Mouse (Mus musculus): ENCODE data around the gene Recql5.

The Recql5 gene

DNA sequence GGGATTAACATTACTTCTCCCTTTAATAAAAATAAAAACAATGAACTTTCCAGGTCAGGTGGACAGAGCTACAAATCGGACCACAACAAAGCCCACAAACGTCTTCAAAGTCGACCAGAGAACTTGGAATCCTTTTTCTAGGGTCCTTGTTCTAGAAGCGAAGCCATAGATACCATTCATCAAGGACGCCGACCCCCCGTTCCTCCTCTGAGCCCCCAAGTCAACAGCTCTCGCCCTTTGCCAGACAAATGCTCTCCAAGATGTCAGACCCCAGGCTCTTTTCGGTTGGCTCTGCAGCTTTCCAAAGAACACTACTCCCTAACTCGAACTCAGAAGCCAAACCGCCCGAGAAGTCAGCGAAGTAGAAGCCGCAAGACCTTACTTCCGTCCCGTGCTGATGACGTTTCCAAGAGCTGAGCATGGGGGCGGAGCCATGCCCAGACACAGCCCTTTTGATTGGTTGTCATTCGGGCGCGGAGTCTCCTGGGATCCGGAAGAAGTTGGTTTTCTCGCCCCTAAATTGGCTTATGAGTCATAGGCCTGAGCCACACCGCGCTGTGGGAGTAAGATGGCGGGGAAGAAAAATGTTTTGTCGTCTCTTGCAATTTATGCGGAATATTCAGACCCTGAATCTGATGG, at the start of gene Recql5, which contains the start of gene Sap30bp:
Recql5 (minus strand) TSS at position 370 of the 639 bp plus-strand sequence.
Sap30bp (plus strand) TSS at position 175 of the 639 bp plus-strand sequence.
- peak; percentile 97 for DNase-seq (ENCODE audit: low spot score)

DNA sequence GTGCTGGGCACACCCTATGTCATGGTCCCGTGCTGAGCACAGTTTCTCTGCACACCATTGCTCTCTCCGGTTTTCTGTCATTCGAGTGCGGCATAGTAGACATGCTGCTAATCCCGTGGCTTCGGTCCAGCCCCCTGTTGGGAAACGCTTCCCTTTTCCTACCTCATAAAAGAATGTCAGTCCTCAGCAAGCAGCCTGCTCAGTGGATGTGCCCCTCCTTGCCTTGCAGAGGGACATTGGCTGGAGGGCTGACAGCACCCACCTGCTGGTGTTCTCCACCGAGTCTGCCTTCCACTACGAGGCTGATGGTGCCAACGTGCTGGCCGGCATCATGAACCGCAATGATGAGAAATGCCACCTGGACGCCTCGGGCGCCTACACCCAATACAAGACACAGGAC, 49.2 kb upstream of the Recql5 start:
- no peak for DNase-seq (ENCODE audit: low spot score)

DNA sequence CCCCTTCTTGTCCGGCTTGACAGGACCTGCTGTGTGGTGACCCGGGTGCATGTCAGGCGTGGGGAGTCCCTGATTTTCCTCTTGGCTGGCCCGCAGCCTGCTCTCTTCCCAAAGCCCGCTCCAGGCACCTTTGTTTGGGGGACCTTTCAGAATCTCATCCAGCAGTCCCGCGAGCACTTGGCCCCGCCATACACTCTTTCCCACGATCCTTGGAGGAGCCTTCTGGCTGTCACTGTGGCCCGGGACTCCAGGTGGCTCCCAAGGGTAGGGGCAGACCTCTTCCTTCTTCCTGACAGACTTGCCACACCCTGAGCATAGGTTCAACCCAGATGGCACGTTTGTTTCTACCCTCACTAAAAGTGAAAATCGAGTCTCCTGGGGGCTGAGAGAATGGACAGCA, 42.3 kb upstream of the Recql5 start:
- DNase-seq (ENCODE audit: low spot score): no peak

DNA sequence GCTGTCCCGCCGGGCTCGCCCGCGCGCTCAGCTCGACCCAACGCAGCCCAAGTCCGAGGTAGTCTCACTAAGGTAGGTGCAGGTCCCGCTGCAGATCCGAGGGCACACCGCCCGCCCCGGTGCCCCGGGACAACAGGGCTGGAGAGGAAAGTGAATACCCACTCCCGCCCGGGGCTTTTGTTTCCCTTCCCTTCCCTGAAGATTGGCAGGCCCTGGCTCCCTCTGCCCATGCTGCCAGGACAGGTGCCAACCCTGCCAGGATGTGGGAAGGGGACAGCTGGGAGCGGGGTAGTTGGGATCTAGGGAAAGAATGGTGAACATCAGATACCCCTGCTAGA, 41.8 kb upstream of the Recql5 start:
- DNase-seq (ENCODE audit: low spot score): no peak

DNA sequence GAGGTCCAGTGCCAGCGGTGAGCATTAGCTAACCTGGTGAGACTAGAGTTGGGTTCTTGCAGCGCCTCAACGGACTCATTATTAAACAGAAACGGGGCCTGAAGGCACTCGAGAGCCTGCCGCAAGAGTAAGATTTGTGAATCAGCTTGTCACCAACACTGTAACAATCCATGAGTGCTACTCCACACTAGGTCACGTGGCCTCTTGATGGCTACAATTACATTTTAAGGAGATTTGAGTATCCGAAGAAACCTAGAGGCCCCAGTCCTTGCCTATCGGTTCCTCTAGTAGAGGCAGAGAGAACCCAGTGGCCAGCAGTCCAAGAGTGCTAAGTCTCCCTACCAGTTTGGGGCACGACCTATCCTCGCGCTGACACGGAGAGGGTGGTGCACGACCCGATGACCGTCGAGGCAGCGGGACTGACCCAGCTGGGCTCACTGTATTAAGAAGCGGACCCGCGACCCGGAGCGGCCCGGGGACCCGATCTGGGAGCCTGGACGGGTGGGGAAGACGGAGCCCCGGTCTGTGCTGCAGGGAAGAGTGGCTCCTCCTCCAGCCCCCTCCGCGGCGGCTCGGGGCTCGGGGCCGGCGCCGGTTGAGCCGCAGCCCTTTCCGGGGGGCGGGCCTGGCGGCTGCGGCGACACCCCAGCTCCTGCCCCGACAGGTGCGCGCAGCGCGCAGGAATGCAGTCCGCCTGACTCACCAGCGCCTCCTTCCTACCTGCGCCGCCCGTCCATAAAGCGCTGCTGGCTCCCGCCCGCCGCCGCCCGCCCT, 41.2 kb upstream of the Recql5 start, which contains the start of gene Itgb4:
Itgb4 (plus strand) TSS at position 401 of the 774 bp plus-strand sequence.
- no peak for DNase-seq (ENCODE audit: low spot score)

DNA sequence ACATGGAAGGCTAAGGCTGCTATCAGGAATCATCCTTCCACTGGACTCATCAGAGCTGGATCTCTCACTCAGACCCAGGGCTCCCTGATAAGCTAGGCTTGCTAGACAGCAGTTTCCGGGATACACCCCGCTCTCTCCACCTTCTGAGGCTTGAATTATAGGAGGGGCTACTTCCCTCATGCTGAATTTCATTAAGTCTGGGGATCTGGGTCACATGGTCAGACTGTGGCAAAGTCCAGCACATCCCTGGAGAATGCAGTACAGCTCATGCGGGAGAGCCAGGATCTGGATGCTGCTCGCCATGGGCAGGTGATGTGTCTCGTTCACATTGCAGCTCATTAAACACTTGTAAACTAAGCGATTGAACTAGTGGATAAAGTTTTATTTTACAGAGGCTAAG, 37.7 kb upstream of the Recql5 start:
- no peak for DNase-seq (ENCODE audit: low spot score)

DNA sequence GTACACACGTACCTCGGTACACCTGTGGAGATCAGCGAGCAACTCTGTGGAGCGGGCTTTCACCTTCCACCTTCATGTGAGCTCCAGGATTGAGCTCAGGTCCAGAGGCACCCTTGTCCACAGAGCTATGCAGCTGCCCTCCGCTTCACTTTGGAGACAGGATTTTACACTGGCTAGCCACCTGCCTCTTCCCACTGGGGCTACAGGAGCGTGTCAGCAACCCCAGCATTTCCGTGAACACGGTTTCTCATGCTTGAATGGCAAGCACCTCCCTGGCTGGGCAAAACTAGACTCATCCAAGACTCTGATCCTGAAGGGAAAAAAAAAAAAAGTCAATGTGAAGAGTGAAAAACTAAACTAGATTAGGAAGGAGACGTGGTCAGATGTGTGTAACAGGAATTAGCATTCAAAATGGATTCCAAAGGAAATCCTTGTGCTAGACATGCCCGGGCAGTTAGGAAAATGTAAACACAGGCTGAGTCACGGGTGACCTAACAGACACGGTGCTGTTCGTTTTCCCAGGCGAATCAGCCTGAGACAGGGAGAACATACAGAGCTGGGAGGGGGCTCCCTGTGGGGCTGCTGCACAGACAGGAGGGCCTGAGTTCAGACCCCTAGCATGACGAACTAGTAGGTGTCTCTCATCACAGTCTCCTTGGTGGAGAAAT, 36.9 kb upstream of the Recql5 start:
- no peak for DNase-seq (ENCODE audit: low spot score)

DNA sequence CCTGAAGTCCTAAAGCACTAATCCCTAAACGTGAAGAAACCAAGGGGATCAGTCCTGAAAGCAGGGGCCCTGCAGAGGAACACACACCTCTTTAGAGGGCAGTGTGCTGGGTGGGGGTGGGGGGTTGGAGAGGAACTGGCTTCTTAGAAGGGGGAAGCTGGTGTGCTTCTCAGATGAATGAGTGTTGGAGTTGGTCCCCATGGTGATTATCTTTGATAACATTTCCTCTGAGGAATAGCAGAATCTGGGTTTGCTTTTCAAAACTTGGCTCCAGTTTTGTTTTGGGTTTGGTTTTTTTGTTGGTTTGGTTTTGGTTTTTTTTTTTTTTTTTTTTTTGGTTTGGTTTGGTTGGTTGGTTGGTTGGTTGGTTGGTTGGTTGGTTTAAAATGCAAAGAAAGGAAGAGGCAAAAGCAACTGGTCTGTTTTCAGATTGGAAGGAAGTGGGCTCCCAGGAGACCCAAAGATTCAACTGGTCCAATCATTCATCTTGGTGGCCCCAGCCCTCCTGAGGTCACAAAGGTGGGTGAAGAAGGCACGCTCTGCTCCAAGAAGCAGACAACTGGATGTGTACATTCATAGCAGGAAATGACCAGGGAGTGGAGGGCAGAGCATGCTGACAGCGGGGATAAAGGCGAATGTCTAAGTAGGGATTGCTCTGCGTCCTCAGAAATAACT, 35.6 kb upstream of the Recql5 start:
- DNase-seq (ENCODE audit: low spot score): no peak

DNA sequence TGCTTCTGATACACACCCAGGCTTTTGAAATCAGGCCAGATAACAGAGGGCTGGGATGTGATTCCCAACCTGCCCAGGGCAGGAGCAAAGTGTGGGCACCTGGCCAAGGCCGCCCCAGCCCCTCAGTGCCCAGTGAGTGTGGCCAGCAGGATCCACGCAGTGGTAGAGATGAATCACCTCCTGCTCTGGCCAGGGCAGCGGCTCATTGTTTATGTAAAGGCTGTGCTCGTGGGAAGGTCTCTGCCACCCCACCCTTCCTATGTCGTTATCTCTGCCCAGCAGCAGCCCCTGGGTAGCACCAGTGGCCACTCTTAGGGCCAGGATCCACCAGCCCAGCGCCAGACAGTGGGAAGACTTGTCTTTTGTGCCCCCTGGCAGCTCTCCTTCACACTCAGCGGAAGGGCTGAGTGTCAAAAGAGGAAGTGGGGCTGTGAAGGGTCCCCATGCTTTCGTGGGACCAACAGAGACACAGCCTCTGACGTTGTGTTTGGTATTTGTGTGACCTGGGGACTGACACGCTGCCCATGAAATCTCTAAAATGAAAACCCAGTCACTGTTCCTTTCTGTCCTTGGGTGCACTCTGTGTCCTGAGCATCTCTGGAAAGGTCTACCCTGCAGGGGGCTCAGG, 31.8 kb upstream of the Recql5 start:
- DNase-seq (ENCODE audit: low spot score): peak; percentile 65

DNA sequence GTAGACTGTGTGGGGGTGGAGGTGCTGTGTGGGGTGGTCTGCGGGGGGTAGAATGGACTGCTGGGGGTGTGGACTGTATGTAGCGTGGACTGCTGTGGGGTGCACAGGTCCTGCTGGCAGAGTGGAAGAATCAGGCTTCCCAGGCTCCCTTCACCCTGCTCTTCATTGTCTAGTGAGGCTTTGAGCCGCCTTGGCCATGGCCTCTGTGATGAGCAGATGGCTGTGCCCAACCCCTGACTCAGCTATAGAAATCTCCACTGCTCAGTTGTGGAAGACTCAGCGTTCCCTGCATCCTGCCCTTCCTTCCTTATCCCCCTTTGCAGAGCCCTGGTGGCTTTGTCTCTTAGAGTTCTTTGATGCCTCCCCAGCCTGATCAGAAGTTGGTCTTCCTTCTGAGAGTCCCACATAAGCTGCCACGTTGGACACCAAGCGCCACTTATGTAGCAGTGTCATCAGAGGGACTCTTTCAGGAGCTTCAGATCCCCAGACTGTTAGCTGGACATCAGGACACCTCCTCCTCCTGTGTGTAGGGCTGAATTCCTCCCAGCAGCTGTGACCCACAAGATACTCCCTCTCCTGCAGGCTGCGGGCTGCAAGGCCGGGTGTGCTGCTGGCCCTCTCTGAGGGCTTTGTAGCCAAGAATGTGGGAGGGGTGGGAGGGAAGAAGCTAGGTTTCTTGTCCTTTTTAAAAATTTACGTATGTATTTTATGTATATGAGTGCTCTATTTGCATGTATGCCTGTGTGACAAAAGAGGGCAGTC, 29.6 kb upstream of the Recql5 start:
- no peak for DNase-seq (ENCODE audit: low spot score)

DNA sequence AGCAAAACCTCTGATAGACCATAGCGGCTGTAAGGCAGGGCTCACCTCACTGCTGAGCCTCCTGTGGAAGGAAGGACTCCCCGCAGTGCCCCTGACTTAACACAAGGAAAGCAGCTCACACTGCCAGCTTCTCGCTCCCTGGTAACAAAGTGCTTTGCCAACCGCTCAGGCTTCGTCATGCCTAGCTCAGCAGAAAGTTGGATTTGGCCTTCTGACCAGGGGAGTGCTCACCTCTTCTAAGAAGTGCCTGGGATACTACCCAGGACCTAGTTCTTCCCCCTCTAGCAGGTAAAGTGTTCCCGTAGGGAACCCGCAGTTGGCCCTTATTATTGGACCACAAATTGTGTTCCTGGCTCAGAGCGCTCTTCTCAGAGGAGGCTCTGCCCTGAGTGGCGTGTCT, 25.7 kb upstream of the Recql5 start:
- no peak for DNase-seq (ENCODE audit: low spot score)

DNA sequence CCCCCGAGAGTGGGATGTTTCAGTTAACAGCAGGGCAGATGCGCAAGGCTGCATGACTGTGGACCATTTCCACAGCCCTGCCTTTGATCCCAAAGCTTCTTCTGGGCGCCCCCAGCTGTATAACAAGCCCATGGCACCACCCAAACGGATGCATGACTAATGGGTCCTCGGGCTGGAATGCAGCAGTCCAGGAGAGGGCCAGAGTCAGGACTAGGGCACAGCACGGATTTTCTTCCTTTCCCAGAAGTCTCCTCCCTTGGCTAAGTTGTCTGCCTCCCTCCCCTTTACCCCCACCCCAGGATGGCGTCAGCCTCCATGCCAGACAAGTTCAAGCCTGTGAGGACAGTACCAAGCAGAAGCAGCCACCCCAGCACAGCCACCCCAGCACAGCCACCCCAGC, 24.7 kb upstream of the Recql5 start:
- no peak for DNase-seq (ENCODE audit: low spot score)

DNA sequence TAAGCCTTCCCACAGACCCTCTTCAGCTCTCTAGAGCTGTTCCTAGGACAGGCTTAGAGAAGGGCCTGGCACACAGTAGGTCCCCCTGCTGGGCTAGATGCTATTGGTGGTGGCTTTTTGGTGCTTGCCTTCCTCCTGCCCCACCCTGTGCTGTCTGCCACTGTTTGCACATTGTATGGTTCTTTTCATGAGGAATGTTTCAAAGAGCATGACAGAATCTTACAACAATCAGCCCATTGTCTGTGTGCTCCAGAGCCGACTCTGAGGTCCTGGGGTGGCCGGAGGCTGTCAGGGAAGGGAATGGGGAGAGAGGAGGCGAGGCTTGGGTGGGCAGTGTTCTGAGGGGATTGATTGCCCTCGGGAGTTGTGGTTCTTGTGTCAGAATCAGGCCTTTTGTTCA, 23.2 kb upstream of the Recql5 start:
- DNase-seq (ENCODE audit: low spot score): no peak

DNA sequence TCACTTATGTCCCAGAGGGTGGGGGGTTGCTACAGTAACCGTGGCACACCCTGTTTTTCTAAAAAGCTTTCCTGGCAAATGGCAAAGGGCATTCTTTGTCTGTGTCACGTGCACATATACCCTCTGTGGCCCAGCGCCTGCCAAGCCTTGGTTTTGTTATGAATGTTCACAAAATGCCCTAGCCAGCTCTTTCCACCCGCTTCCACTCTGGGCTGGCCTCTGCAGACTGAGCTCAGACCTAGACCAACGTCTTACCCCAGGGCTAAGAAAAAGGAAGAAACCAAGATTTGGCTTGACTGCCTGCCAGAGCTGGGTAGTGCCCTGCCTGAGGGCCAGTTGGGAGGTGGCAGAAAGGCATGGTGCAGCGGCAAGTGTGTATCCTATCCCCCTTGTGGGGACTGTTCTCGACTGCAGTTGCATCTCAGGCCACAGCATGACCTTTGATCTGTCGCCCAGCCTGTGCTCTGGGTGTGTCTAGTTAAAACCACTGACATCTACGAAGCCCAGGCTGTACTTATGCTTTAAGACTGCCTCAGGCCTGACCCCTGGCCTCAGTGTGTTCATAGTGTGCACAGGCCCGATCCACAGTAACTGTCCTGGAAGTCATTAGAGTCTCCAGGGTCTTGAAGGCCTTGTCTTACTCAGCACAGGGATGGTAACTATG, 22.1 kb upstream of the Recql5 start:
- DNase-seq (ENCODE audit: low spot score): no peak

DNA sequence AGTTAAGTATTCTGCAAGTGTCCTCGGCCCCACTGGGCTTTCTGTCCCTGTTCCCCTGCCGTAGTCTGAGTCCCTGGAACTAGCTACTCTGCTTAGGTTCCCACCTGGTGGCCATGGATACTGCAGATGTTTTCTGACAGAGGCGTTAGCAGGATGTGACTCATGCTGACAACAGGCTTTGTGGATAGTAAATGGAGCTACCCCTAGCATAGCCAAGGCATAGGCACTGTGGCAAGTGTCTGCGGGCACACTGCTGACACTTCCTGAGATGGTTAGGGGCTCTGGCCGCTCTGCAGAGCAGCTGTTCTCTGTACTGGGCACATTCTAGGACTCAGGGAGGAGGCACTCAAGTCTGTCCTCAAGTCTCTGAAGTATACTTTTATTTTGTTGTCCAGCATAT, 21.4 kb upstream of the Recql5 start:
- DNase-seq (ENCODE audit: low spot score): no peak

DNA sequence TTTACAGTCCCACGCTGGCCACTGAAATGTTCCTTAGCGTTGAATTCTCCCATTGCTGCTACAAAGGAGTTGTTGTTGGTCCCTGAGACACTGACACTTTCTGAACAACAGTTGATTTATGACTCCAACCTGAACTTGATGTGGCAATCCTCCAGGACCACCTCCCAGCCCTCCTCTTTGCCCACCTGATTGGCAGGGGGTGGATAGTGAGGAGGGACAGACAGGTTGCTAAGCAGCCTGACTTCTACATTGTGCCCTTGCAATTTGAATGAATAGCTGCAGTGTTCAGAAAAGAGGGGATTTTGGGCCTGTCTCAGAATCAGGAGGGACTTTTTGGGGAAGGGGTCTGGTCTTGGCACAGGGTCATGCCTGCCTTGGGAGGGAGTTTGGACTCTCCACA, 17.4 kb upstream of the Recql5 start:
- no peak for DNase-seq (ENCODE audit: low spot score)

DNA sequence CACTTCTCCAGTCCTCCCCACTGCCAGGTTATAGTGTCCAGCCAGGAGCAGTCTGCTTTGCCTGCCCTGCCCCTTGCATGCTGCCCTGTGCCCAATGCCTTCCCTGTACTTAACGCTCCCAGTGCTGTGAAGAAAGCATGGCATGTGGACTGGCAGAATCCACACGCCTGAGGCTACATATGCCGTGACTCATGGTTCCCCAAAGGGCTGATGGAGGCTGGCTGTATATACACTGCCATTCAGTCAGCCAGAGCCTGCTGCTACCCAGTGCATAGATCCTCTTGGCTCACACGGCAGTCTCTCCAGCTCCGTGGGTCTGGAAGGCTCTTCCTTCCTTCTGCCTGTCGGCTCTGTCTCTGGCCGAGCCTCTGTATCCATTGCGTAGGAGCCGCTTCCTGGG, 15.0 kb upstream of the Recql5 start:
- no peak for DNase-seq (ENCODE audit: low spot score)

DNA sequence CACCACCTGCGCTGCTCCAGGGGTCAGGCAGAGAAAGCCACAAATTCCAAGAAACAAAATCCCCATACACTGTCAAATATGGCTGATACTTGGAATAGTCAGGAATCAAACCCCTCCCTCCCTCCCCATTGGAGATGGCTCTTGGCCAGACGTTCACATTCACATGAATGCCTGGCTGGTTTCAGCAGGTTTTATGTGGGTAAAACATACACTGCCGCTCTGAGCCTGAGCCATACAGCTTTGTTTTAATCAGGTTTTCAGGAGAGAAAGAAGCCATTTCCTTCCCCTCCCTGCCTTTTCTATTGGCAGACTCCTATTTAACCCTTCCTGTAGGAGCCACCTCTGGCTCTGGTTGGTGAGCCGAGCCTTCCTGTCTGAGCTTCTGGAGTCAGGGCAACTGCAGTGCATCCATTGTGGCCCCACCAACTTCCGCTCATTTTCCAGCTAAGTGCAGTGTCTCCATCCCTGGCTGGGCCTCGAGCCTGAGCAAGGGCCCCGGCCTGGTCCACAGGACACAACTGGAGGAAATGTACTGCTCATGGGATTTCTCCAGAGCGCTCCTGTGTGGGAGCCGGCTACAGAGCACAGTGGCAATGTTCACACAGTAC, 13.0 kb upstream of the Recql5 start:
- no peak for DNase-seq (ENCODE audit: low spot score)

DNA sequence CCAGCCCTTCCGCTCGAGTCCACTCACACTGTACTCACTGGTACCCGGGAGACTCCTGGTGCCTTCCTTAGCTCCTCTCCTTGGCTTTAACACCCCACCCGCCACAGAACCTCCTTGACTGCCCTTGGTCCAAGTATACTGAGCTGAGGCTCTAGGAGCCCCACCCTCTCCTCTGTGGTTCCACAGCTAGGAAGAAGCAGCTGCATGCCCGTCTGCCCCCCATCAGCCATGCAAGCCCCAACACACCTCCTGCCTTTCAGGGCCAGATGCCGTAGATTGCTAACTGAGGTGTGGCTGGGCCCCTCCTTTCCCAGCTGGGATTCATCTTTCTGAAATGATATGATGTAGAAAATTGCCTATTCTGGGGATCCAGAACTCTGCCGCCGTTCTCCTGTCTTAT, 12.0 kb upstream of the Recql5 start:
- no peak for DNase-seq (ENCODE audit: low spot score)

DNA sequence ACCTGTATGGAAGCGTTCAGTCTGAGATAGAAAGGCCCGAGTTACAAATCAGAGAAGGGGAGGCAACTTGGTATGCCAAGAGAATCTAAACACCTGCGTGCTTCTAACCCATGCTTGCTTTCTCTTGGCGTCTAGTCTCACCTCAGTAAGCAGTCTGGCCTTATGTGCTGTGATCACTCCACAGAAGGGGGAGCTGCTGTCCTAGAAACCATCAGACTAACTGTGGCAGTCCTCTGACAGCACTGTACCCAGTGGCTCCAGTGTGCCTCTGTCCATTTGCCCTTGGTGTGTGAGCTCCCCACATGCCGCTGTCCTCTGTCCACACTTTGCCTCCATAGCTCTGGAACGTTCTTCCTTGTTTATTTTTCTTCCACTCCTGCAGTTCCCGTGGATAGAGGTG, 8.7 kb upstream of the Recql5 start:
- no peak for DNase-seq (ENCODE audit: low spot score)
